Comparison of ENCODE assay signal across 8 mouse cellular contexts in genomic region chr14:55763166-55763565, GRCm38 (mm10). TPM values are rescaled to one million over a fixed set of nuclear protein-coding genes. Genes with fewer than 3 reads are reported as not detected.
DNase-seq lines count a peak whose midpoint lies in the region; ATAC-seq and TF ChIP-seq lines count a peak whose summit lies in the region.

No protein-coding gene starts in this region.

- H3K27ac ChIP-seq in kidney, embryonic 14.5 days (ENCODE audit: low read depth, low read length): no peak overlapping the region
- H3K27ac ChIP-seq in bone marrow macrophage, adult 2 months (ENCODE audit: insufficient read depth, low read depth, low read length): peak overlapping the region; percentile 93
- no peak overlapping the region for H3K27ac ChIP-seq in hindbrain, embryonic 14.5 days

- no peak for DNase-seq in kidney, postnatal 36 days
- DNase-seq in hindbrain, embryonic 14.5 days (ENCODE audit: low spot score): no peak
- DNase-seq in lung, postnatal 10 days: peak; percentile 57
- DNase-seq in retina, postnatal 1 day: no peak
- no peak for DNase-seq in adrenal gland, postnatal 4 days (ENCODE audit: low spot score in 2 of 2)

- no peaks in the 10 kb centered on the region; the same call in 1 of the 2 replicates for H3K4me1 ChIP-seq in kidney, embryonic 14.5 days (ENCODE audit: control insufficient read depth, insufficient read depth, low read length)
- peaks cover 34% of the 10 kb centered on the region for H3K4me1 ChIP-seq in bone marrow macrophage, adult 2 months (ENCODE audit: control insufficient read depth, insufficient read depth, low read length)
- peaks cover 19% of the 10 kb centered on the region for H3K4me1 ChIP-seq in hindbrain, embryonic 14.5 days (replicated peaks; ENCODE audit: control insufficient read depth, insufficient read depth, low read length)

- ATAC-seq in kidney, embryonic 14.5 days (ENCODE audit: low FRiP score, low TSS enrichment): no peak
- ATAC-seq in hindbrain, embryonic 14.5 days (ENCODE audit: low FRiP score): no peak
- no peak for ATAC-seq in activated CD4-positive, CD25-positive, alpha-beta regulatory T cell, adult 4 months

- peak overlapping the region; percentile 71; the same call in 1 of the 2 replicates for H3K9ac ChIP-seq in kidney, embryonic 14.5 days (ENCODE audit: low read depth, low read length)
- peak overlapping the region; percentile 83; the same call in 1 of the 2 replicates for H3K9ac ChIP-seq in hindbrain, embryonic 14.5 days

- no peak overlapping the region for H3K4me3 ChIP-seq in kidney, embryonic 14.5 days (ENCODE audit: low read length)
- no peak overlapping the region; the same call in 1 of the 2 replicates for H3K4me3 ChIP-seq in bone marrow macrophage, adult 2 months (ENCODE audit: insufficient read depth, low read length)
- H3K4me3 ChIP-seq in hindbrain, embryonic 14.5 days (replicated peaks; ENCODE audit: low read length): no peak overlapping the region

- H3K36me3 ChIP-seq in kidney, embryonic 14.5 days (ENCODE audit: control insufficient read depth, insufficient read depth, low read length): no peaks in the 10 kb centered on the region
- no peaks in the 10 kb centered on the region for H3K36me3 ChIP-seq in hindbrain, embryonic 14.5 days (replicated peaks; ENCODE audit: control insufficient read depth, insufficient read depth)

- no peaks in the 10 kb centered on the region for H3K9me3 ChIP-seq in kidney, embryonic 14.5 days (ENCODE audit: control insufficient read depth, low read length)
- H3K9me3 ChIP-seq in hindbrain, embryonic 14.5 days (ENCODE audit: control insufficient read depth, low read length): no peaks in the 10 kb centered on the region

- H3K4me2 ChIP-seq in kidney, embryonic 14.5 days (replicated peaks; ENCODE audit: low read depth, low read length): no peak overlapping the region
- no peak overlapping the region for H3K4me2 ChIP-seq in hindbrain, embryonic 14.5 days (replicated peaks)

- TF ChIP-seq CTCF in bone marrow macrophage, adult 2 months (IDR thresholded peaks at IDR 0.05; ENCODE audit: low read depth, low read length): no peak

- H3K27me3 ChIP-seq in kidney, embryonic 14.5 days (ENCODE audit: control insufficient read depth, insufficient read depth, low read length): peaks cover 21% of the 10 kb centered on the region
- peaks cover 57% of the 10 kb centered on the region for H3K27me3 ChIP-seq in hindbrain, embryonic 14.5 days (ENCODE audit: control insufficient read depth, insufficient read depth, low read length)

- TF ChIP-seq POLR2A in bone marrow macrophage, adult 2 months (IDR thresholded peaks at IDR 0.05; ENCODE audit: borderline replicate concordance, low read depth, low read length): no peak

- WGBS in kidney, embryonic 14.5 days: 62% methylated on average over 7 of the region's 7 CpGs
- 62% methylated on average over 7 of the region's 7 CpGs for WGBS in hindbrain, embryonic 14.5 days

RNA-seq across cellular contexts. Expression of gene Ltb4r2, which starts 1.9 kb away (rescaled TPM):
- polyA plus RNA-seq in kidney, embryonic 14.5 days (2014; fragmentation: Nextera tagmentation; extraction: Ambion mirVana): 0.08 and 0.39 TPM in 2 replicates
- polyA plus RNA-seq in bone marrow macrophage, adult 2 months (2012; ENCODE audit: insufficient read depth, insufficient read length, missing spikeins): 0.15 and 0.25 TPM in 2 replicates
- polyA plus RNA-seq in hindbrain, embryonic 14.5 days (2014; fragmentation: Nextera tagmentation; extraction: Ambion mirVana): 0.36 and 0.70 TPM in 2 replicates
- under 1 TPM; 0.17 to 0.34 TPM for total RNA-seq in adrenal gland, postnatal 4 days (2021)
- polyA plus RNA-seq in activated CD4-positive, CD25-positive, alpha-beta regulatory T cell, adult 4 months (2017; shearing (Covaris generic)): under 1 TPM in 1 of 2 experiments, not detected in 1; 0.40 TPM

RNA-seq across cellular contexts. Expression of gene Ltb4r1, which starts 2.6 kb away (rescaled TPM):
- 0.23 TPM in 1 of 2 replicates, not detected in the other for polyA plus RNA-seq in kidney, embryonic 14.5 days (2014; fragmentation: Nextera tagmentation; extraction: Ambion mirVana)
- 1.5 and 1.7 TPM in 2 replicates for polyA plus RNA-seq in bone marrow macrophage, adult 2 months (2012; ENCODE audit: insufficient read depth, insufficient read length, missing spikeins)
- polyA plus RNA-seq in hindbrain, embryonic 14.5 days (2014; fragmentation: Nextera tagmentation; extraction: Ambion mirVana): 0.20 TPM in 1 of 2 replicates, not detected in the other
- total RNA-seq in adrenal gland, postnatal 4 days (2021): 1 to 10 TPM; 1.3 to 2.9 TPM
- 1 to 10 TPM; 2.5 to 5.6 TPM for polyA plus RNA-seq in activated CD4-positive, CD25-positive, alpha-beta regulatory T cell, adult 4 months (2017; shearing (Covaris generic))

RNA-seq across cellular contexts. Expression of gene Cideb, which starts 4.9 kb away (rescaled TPM):
- polyA plus RNA-seq in kidney, embryonic 14.5 days (2014; fragmentation: Nextera tagmentation; extraction: Ambion mirVana): 2.9 and 3.6 TPM in 2 replicates
- 0.67 TPM in 1 of 2 replicates, not detected in the other for polyA plus RNA-seq in bone marrow macrophage, adult 2 months (2012; ENCODE audit: insufficient read depth, insufficient read length, missing spikeins)
- not detected in 2 replicates for polyA plus RNA-seq in hindbrain, embryonic 14.5 days (2014; fragmentation: Nextera tagmentation; extraction: Ambion mirVana)
- total RNA-seq in adrenal gland, postnatal 4 days (2021): 10 to 100 TPM in 1 of 2 experiments, 1 to 10 TPM in 1; 4.6 to 12.0 TPM
- polyA plus RNA-seq in activated CD4-positive, CD25-positive, alpha-beta regulatory T cell, adult 4 months (2017; shearing (Covaris generic)): not detected

RNA-seq across cellular contexts. Expression of gene Nop9, which starts 17.7 kb away (rescaled TPM):
- 43.3 and 44.0 TPM in 2 replicates for polyA plus RNA-seq in kidney, embryonic 14.5 days (2014; fragmentation: Nextera tagmentation; extraction: Ambion mirVana)
- polyA plus RNA-seq in bone marrow macrophage, adult 2 months (2012; ENCODE audit: insufficient read depth, insufficient read length, missing spikeins): 17.1 and 22.1 TPM in 2 replicates
- polyA plus RNA-seq in hindbrain, embryonic 14.5 days (2014; fragmentation: Nextera tagmentation; extraction: Ambion mirVana): 31.4 and 33.0 TPM in 2 replicates
- total RNA-seq in adrenal gland, postnatal 4 days (2021): 10 to 100 TPM; 24.5 to 27.1 TPM
- 1 to 10 TPM; 6.0 to 8.2 TPM for polyA plus RNA-seq in activated CD4-positive, CD25-positive, alpha-beta regulatory T cell, adult 4 months (2017; shearing (Covaris generic))

RNA-seq across cellular contexts. Expression of gene Dhrs1, which starts 17.7 kb away (rescaled TPM):
- 75.2 and 82.3 TPM in 2 replicates for polyA plus RNA-seq in kidney, embryonic 14.5 days (2014; fragmentation: Nextera tagmentation; extraction: Ambion mirVana)
- 117 and 120 TPM in 2 replicates for polyA plus RNA-seq in bone marrow macrophage, adult 2 months (2012; ENCODE audit: insufficient read depth, insufficient read length, missing spikeins)
- polyA plus RNA-seq in hindbrain, embryonic 14.5 days (2014; fragmentation: Nextera tagmentation; extraction: Ambion mirVana): 70.8 and 72.3 TPM in 2 replicates
- 10 to 100 TPM; 74.1 to 77.7 TPM for total RNA-seq in adrenal gland, postnatal 4 days (2021)
- 10 to 100 TPM; 46.4 to 48.9 TPM for polyA plus RNA-seq in activated CD4-positive, CD25-positive, alpha-beta regulatory T cell, adult 4 months (2017; shearing (Covaris generic))
